14 mouse cellular contexts compared by ENCODE assay signal in genomic region chr2:62589333-62589732, GRCm38 (mm10).
"Had no signal": no experiment of that assay in that cellular context is flagged by ENCODE, and none has a peak within 500 bp of the region (broad histone marks: within the 10 kb centered on the region; RNA-seq: fewer than 3 reads in every experiment).

No protein-coding gene starts in this region.

- H3K27ac ChIP-seq: limb, embryonic 10.5 days; midbrain, embryonic 10.5 days; neural tube, embryonic 12.5 days had no signal

- ATAC-seq: inflammation-experienced regulatory T-cells, adult 6 months had no signal

- H3K36me3 ChIP-seq: limb, embryonic 10.5 days; midbrain, embryonic 10.5 days; neural tube, embryonic 12.5 days had no signal

- H3K4me2 ChIP-seq: lung, embryonic 14.5 days; neural tube, embryonic 12.5 days had no signal

- DNase-seq: kidney, adult 2 months; kidney, postnatal 25 days; layer of hippocampus, adult 9-11 months; lung, embryonic 14.5 days; lung, postnatal 10 days; lung, postnatal 4 days; midbrain, embryonic 14.5 days; spleen, adult 18-20 months; thymus, adult 2 months; thymus, postnatal 36 days had no signal

- H3K4me1 ChIP-seq: limb, embryonic 10.5 days; midbrain, embryonic 10.5 days; neural tube, embryonic 12.5 days had no signal

- H3K4me3 ChIP-seq: limb, embryonic 10.5 days; midbrain, embryonic 10.5 days; neural tube, embryonic 12.5 days had no signal

- H3K9ac ChIP-seq: lung, embryonic 14.5 days; neural tube, embryonic 12.5 days had no signal

- H3K27me3 ChIP-seq: neural tube, embryonic 12.5 days had no signal

- H3K9me3 ChIP-seq: limb, embryonic 10.5 days; midbrain, embryonic 10.5 days; neural tube, embryonic 12.5 days had no signal
